Mouse (Mus musculus) stomach, postnatal 0 days (tissue): ENCODE measurements at regions not wholly inside any gene's neighbourhood (a gene's known extent, or its start where the extent isn't known, plus 50 kb on each side); places are given as distances from the start of the nearest gene placed in this dataset.

Experiments used
- CTCF ChIP-seq: IDR thresholded peaks from 2 replicates; pipeline ENCODE4 v1.5.1; 2016; ENCODE audit warnings: antibody characterized with exemption, low read depth, mild to moderate bottlenecking, moderate library complexity
- EP300 ChIP-seq: optimal IDR thresholded peaks from 2 replicates; pipeline ENCODE3; 2016; ENCODE audit warnings: antibody characterized with exemption

DNA sequence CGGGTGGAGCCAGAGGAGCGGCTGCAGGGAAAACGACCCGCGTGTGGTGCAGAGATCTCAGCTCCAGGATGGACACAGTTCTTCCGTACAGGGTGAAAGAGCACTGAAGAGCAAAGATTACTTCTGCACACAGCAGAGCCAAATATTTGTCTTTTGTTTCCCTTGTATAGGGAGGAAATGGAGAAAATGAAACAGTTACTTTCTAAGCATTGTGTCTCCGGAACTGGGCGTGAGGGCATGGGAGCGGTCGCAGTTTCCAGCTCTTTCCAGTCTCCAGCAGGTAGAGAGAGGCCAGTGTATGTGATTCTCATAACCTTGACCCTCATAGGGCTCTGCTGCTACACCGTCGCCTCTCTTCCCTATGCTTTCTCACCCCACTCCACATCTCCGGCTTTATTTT is 105.1 kb upstream of the Gm10295 start:
- TF ChIP-seq CTCF (no peak), EP300 (no peak)
